In genomic region chr3:103852565-103853299, GRCm38 (mm10) we compare ENCODE assay signal across 9 mouse cellular contexts. TPM values are rescaled to one million over a fixed set of nuclear protein-coding genes. Genes with fewer than 3 reads are reported as not detected.
DNase-seq lines count a peak whose midpoint lies in the region; ATAC-seq and TF ChIP-seq lines count a peak whose summit lies in the region.
"Had no signal": no experiment of that assay in that cellular context is flagged by ENCODE, and none has a peak within 500 bp of the region (broad histone marks: within the 10 kb centered on the region; RNA-seq: fewer than 3 reads in every experiment).

No protein-coding gene starts in this region.

- no peaks in the 10 kb centered on the region for H3K27me3 ChIP-seq in kidney, postnatal 0 days (ENCODE audit: insufficient read depth, low read length)

- DNase-seq in adrenal gland, adult (ENCODE audit: inconsistent age in 2 of 2, low spot score in 1 of 2): peak; percentile 18 to 74
- no peak for DNase-seq in adrenal gland, postnatal 4 days (ENCODE audit: low spot score in 2 of 2)
- DNase-seq in ovary, postnatal 14 days (ENCODE audit: low spot score): peak; percentile 32
- no peak for DNase-seq in ovary, postnatal 10 days (ENCODE audit: low spot score)
- peak; percentile 91 to 94 for DNase-seq in cerebellum, postnatal 10 days
- DNase-seq in kidney, postnatal 0 days (ENCODE audit: low spot score): peak; percentile 32
- DNase-seq in mesoderm, embryonic 11.5 days (ENCODE audit: low read depth, low spot score): peak; percentile 31
- peak; percentile 90 for DNase-seq in thymus, postnatal 25 days

- TF ChIP-seq CTCF in kidney, postnatal 0 days (IDR thresholded peaks at IDR 0.05; ENCODE audit: low read depth): peak; percentile 63

- H3K9ac ChIP-seq in kidney, postnatal 0 days (ENCODE audit: low read depth, low read length): no peak overlapping the region

- no peak overlapping the region for H3K4me3 ChIP-seq in kidney, postnatal 0 days (replicated peaks; ENCODE audit: low read depth, low read length)

- ATAC-seq in kidney, postnatal 0 days (replicated peaks; ENCODE audit: low FRiP score, low read depth): no peak

- no peaks in the 10 kb centered on the region for H3K36me3 ChIP-seq in kidney, postnatal 0 days (ENCODE audit: insufficient read depth, low read length)

- H3K27ac ChIP-seq in kidney, postnatal 0 days: no peak overlapping the region

- H3K4me1 ChIP-seq in kidney, postnatal 0 days (replicated peaks; ENCODE audit: insufficient read depth, low read length): no peaks in the 10 kb centered on the region

- no peak overlapping the region for H3K4me2 ChIP-seq in kidney, postnatal 0 days (ENCODE audit: low read length)

- H3K9me3 ChIP-seq in kidney, postnatal 0 days (replicated peaks; ENCODE audit: low read length): no peaks in the 10 kb centered on the region

- WGBS in kidney, postnatal 0 days: 60% methylated on average over 3 of the region's 3 CpGs

RNA-seq across cellular contexts. Expression of gene Ptpn22, which starts 6.9 kb away (rescaled TPM):
- total RNA-seq in adrenal gland, postnatal 4 days (2021): 1 to 10 TPM; 1.1 to 1.4 TPM
- polyA plus RNA-seq in kidney, postnatal 0 days (2015; fragmentation: Nextera tagmentation; extraction: Ambion mirVana): 0.57 and 0.79 TPM in 2 replicates

RNA-seq across cellular contexts. Expression of gene Bcl2l15, which starts 20.3 kb away (rescaled TPM):
- under 1 TPM; 0.31 to 0.50 TPM for total RNA-seq in adrenal gland, postnatal 4 days (2021)
- 0.08 TPM in 1 of 2 replicates, not detected in the other for polyA plus RNA-seq in kidney, postnatal 0 days (2015; fragmentation: Nextera tagmentation; extraction: Ambion mirVana)

RNA-seq across cellular contexts. Expression of gene Gm43064, which starts 43.4 kb away (rescaled TPM):
- not detected for total RNA-seq in adrenal gland, postnatal 4 days (2021)
- polyA plus RNA-seq in kidney, postnatal 0 days (2015; fragmentation: Nextera tagmentation; extraction: Ambion mirVana): 0.12 and 0.14 TPM in 2 replicates
- polyA plus RNA-seq: C2C12 had no signal

RNA-seq across cellular contexts. Expression of gene Ap4b1, which starts 43.4 kb away (rescaled TPM):
- total RNA-seq in adrenal gland, postnatal 4 days (2021): 10 to 100 TPM; 18.7 to 22.1 TPM
- 15.9 and 16.3 TPM in 2 replicates for polyA plus RNA-seq in kidney, postnatal 0 days (2015; fragmentation: Nextera tagmentation; extraction: Ambion mirVana)

RNA-seq across cellular contexts. Expression of gene Dclre1b, which starts 43.5 kb away (rescaled TPM):
- 10 to 100 TPM; 20.5 to 21.3 TPM for total RNA-seq in adrenal gland, postnatal 4 days (2021)
- 23.1 and 27.1 TPM in 2 replicates for polyA plus RNA-seq in kidney, postnatal 0 days (2015; fragmentation: Nextera tagmentation; extraction: Ambion mirVana)

Comparison
In these comparisons a context has a peak if more than half of its experiments do, and no peak if none do; other contexts are left out.
1. DNase-seq: peak in adrenal gland, adult (2 of 2), ovary, postnatal 14 days (single experiment), cerebellum, postnatal 10 days (2 of 2), kidney, postnatal 0 days (single experiment), mesoderm, embryonic 11.5 days (single experiment) and thymus, postnatal 25 days (single experiment); none in adrenal gland, postnatal 4 days (0 of 2) and ovary, postnatal 10 days (single experiment).